Mouse (Mus musculus) heart, adult 2 months (tissue): ENCODE measurements around the gene Zfp984.

Experiments used
- CTCF ChIP-seq: fragments of 200-600 bp; IDR thresholded peaks from 2 replicates; pipeline ENCODE4 v1.8.1; 2022; ENCODE audit warnings: antibody characterized with exemption, mild to moderate bottlenecking, moderate library complexity
- EP300 ChIP-seq: fragments of 200-500 bp; IDR thresholded peaks from 2 replicates; pipeline ENCODE4 v1.6.1; 2011; ENCODE audit warnings: low read depth, low read length, control low read depth; ENCODE audit not compliant: insufficient read depth
- POLR2A ChIP-seq: fragments of 200-500 bp; IDR thresholded peaks from 2 replicates; pipeline ENCODE4 v1.6.1; 2011; ENCODE audit warnings: mild to moderate bottlenecking, low read depth, low read length, control low read depth; ENCODE audit not compliant: insufficient read depth

DNA sequence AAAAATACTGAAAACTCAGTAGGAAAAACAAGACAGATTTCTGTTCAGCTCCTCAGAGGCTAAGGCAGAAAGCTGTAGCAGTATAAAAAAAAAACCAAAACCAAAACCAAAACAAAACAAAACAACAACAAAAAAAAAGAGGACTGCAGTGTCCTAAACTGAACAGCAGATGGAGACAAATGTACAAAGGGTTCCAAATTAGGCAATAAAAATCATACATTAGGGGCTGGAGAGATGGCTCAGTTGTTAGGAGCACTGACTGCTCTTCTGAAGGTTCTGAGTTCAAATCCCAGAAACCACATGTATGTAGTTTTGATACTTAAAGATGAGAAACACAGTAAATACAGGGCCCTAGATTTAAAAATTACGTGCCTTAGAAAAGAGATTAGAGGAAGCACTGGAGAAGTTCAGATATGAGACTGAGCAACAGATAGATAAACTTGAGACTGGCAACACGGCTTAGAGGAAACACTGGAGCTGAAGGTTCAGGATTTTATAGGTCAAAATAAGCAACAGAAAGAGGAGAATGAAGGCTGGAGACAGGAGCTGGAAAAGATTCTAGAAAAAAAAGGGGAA lies 5.1 kb upstream of the Zfp984 start:
- TF ChIP-seq POLR2A (no peak), CTCF (peak; percentile 84), EP300 (no peak)
